Mouse (Mus musculus): Measurements from ENCODE around the gene Slc22a18. TPM values are rescaled to one million over a fixed set of nuclear protein-coding genes. Genes with fewer than 3 reads are reported as not detected.
"Not testable (repeated sequence)": the region's sequence is repeated elsewhere in the genome, so short reads cannot be mapped to it uniquely, and the experiment has no call there.

Gene Slc22a18
- total RNA-seq, 1 experiment from 2014 or later, result 11.3 TPM

DNA sequence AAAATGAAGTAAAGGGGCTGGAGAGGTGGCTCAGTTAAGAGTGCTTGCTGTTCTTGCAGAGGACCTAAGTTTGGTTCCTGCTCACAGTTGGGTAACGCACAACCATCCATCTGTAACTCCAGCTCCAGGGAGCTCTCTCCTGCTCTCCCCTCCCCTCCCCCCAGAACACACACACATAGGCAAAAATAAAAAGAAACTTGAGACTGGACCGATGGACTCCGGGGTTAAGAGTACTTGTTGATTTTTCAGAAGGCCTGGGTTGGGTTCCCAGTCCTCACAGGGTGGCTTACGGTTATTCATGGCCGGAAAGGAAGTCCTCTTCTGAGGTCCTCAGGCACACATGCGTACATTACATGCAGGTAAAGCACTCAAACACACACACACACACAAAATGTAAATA, 30.4 kb downstream of the Slc22a18 start:
- no peak for DNase-seq

DNA sequence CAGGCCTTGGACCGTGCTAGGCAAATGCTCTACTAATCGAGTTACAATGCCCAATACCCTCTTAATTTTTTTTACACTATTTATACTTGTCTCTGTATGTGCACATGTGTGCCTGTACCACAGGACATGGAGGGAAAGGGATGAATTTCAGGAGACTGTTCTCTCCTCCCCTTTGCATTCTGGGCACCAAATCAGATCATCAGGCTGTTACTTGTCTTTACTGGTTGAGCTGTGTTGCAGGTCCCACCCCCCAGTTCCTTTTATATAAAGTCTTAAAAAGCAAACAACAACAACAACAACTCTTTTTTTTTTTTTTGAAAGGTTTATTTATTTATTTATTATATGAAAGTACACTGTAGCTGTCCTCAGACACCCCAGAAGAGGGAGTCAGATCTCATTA, 31.9 kb downstream of the Slc22a18 start:
- no peak for DNase-seq

DNA sequence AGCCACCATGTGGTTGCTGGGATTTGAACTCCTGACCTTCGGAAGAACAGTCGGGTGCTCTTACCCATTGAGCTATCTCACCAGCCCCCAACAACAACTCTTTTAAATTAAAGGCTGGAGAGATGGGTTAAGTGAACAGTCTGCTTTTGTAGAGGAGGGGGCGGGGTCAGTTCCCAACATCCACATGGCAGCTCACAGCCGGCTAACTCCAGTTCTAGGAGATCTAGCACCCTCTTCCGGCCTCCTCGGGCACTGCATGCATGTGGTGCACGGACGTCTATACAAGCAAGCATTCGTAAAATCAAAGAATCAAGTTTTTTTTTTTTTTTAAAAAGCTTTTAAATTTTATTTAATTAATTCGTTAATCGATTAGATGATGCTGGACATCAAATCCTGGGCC, 32.3 kb downstream of the Slc22a18 start:
- peak; percentile 90 for DNase-seq

DNA sequence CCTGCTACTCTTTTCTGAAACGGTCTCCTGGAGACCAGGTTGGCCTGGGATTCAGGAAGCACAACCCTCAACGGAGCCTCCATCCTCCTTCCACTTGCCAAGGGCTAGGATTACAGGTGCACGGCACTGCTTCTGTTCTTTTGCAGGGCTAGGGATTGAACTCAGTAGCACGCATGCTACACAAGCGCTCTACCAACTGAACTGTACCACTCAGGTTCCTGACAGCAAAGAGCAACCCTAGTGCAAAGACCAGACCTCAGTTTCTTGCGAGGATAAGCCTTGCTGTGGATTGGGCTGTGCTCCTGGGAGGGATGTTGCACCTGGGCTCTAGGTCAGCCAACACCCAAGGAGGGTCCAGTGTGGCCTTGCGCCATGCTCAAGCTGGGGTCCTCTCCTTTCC, 32.7 kb downstream of the Slc22a18 start:
- no peak for DNase-seq

DNA sequence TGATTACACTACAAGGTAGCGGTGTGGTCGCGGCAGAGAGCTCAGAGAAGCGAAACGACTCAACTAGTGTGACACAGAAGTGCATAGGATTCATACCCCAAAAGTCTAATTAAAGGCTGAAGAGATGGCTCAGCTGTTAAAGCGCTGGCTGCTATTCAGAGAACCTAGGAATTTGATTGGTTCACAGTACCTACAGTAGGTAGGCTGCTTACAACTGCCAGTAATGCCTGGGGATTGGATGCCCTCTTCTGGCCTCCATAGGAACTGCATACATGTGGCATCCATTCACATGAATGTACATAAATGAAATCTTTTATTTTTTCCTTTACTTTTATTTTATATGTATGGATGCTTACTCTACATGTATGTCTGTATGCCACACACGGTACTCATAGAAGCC, 33.1 kb downstream of the Slc22a18 start:
- DNase-seq, result peak; percentile 71

DNA sequence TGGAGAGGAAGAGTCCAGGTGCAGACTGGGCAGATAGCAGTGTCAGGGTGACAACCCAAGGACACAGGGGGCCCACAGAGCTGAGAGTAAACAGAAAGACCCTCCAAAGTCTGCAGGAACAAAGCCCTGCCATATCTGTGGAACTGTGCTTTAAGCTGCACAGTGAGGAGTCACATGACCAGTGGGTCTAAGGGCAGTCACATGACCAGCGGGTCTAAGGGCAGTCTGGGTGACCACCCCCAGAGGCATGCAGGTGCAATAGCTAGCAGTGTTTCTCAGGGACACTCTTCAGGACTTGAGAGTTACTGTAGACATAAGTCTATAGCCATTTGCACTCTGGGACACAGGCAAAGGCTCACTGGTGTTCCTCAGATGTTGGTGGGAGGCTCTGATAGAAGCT, 36.0 kb downstream of the Slc22a18 start:
- no peak for DNase-seq

DNA sequence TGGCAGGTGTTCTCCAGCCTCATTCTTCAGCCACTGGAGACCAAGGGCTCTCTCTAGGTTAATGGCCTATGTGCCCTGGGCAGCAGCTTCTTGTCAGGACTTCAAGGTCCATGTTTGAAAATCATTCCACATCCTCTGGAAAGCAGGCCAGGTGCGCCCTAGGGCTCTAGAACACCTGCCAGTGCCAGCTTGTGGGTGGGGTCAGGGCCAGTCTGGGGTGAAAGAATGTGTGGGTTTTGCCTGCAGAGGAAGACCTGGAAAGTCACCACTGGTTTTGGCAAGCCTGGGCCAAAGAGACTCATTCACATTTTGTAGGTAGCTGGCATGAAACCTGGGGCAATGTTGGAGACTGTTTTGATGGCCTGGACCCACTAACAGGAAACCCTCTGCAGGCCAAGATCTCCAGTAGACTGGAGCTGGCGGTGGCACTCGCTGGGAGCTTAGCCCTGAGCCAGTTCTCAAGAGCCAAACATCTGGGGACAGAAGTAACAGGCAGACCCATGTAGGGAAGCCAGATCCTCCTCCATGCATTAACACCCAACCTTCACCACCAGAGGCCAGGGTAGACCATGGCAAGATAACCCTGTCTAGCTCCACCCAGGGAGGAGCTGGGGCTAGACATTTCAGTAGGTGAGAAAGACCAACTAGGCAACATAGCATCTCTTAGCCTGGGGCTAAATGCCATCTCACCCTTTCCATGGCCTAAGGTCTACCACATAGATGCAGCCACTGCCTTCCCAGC, 37.2 kb downstream of the Slc22a18 start:
- no peak for DNase-seq

DNA sequence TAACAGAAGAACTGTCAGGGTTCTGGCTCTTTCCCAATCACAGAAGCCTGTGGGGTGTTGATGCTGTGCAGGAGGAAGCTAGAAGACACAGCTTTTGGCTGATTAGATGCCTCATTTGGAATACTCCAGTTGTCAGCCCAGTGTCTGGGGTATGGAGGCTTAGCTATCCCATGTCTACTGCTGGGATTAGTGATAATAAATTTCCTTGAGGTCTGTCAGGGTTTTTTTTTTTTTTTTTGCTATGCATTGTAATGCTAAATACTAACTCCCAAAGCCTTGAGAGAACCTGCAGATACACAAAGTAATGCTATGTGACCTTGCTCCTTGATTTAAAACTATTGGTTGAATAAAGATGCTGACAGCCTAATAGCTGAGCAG, 37.8 kb downstream of the Slc22a18 start:
- DNase-seq, result no peak

DNA sequence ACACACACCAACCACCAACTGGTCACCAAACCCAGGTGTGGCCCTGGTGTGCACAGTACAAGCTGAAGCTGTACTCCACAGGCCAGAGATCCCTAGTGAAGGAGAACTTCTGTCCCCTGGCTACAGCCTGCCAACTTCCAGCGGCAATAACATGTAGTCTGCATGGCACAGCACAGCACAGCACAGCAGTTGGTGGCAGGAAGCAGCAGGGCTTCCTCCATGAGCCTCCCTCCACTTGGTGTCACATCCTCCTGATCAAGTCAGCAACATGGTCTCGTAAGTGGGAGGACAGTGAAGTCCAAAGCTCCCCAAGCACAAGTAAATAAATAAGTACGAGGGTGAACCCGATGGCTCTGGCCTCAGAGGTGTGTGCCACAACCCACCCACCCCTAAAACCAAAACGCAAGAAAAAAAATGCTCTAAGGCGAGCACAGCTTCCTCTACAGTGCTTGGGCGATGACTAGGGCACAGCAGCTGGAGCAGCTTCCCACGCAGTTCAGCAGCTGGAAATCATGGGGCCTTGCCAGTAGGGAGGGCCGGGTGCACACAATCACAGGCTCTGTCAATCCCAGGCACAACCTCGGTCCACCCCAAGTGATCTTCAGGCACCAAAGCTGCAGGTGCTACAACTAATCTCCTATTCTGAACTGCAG, 40.4 kb downstream of the Slc22a18 start:
- no peak for DNase-seq

DNA sequence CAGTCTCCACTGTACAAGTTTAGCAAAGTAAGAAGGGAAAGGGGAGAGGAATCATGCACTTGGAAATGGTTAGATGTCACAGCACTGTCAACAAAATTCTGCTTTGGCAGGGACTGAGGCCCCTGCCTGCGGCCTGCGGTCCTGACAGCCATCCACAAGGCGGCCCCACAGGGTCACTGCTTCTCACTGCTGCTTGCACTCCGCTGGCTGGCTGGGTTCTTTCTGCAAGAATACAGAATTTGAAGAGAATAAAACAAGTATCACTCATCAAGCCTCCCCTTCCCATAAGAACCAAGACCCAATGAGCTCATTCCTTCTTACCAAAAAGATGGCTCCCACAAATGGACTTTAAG, 40.9 kb downstream of the Slc22a18 start:
- DNase-seq, result no peak

DNA sequence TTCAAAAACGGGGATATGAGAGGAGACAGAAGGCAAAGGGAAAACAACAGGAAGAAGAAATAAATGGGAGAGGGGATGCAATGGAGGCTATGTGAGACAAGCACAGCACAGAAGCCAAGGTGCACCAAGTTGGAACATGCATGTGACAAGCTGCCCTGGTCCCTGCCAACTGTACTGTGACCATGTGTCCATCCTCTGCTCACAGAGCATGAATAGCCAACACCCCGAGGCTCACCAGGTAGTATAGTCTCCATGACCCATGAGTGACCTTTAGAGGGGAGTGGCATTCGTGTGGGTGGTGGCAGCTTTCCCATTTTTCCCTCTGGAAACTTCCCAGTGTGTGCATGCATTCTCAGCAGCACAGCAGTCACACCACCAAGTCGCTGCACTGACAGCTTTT, 45.8 kb downstream of the Slc22a18 start:
- no peak for DNase-seq

DNA sequence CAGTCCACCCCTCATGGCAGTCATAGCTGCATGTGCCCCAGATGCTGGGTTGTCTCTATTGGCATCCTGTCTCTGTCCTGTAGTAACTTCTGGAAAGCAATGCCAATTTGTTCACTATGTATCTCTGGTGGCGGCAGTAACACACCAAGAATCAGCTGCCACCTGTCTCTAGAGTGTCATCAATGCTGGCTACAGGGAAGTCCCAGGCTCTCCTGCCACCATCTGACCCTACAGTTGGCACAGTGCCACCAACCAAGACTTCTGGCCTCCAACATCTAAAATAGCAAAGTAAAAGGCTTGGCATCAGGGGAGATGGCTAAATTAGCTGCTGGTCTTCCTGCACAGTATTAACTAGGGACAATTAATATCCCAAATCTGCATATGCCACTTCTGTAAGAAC, 58.9 kb downstream of the Slc22a18 start:
- no peak for DNase-seq

DNA sequence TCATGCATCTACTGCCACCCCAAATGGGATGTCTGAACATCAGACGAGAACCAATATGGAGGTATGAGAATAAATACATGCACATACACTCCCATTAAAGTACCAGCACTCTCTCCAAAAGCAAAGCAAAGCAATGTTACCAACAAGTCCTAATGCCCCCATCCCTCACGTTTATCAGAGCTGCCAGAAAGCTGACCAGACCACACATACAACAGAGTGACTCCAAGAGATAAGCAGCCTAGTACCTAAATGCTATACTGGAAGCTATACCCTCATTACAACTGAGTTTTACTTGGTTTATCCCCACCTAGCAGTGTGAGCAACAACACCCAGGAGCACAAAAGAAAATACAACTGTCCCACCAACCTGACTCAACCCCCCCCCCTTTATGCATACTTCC, 59.7 kb downstream of the Slc22a18 start:
- no peak for DNase-seq

DNA sequence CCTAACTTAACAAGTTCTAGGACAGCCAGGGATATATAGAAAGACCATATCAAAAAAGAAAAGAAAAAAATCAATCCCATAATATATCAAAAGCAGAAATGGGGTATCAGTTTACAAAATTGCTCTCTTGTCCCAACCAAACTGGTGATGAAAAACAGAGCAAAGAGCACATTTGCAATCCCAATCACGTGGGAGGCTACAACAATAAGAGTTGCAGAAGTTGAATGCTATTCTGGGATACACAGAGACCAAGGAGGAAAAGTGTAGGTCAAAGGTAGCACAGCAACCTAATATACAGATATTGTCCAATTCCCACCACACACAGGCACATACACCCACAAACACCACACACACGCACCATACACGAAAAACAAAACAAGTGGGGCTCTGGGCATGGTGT, 62.7 kb downstream of the Slc22a18 start:
- DNase-seq, result no peak

DNA sequence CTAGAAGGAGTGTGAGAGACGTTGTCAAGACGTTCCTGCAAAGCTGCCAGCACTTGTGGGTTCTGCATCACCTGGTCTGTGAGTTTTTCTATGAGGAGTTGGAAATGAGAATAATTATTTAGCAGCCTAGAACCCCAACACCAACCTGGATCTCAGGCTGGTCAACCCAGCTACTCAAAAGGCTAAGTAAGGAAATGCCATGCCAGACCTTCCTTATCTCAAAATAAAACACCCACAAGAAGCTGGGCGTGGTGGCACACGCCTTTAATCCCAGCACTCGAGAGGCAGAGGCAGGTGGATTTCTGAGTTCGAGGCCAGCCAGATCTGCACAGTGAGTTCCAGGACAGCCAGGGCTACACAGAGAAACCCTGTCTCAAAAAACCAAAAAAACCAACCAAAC, 64.7 kb downstream of the Slc22a18 start:
- DNase-seq, result not testable (repeated sequence)

DNA sequence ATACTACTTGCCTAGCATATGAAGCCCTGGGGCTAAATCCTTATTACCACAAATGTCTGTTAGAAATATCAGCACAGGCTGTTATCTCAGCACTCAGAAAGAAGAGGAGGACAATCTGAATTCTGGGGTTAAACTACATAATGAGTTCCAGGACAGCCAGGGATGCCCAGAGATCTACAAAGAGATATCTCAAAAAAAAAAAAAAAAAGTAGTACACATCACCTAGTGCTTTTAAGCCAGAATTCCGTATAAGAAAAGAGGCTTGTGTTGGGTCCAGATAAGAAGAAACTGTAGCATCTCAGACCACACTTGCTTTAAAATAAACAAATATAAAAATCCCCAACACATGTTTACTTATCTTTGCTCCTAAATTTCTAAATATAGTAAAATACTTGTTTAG, 65.1 kb downstream of the Slc22a18 start:
- DNase-seq, result no peak

DNA sequence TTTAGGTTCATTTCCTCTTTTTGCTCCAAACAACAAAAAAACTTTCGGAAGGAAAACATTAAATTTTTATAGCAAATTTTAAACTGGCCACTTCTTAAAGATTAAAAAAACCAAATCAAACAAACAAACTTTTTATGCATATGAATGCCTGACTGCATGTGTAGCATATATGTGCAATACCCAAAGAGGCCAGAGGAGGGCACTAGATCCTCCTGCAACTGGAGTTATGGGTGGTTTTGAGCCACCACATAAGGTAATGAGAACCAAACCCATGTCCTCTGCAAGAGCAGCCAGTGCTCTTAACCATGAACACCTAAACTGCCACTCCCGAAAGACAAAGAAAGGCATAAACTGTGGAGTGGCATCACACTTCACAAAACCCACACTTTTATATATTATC, 70.8 kb downstream of the Slc22a18 start:
- peak; percentile 51 for DNase-seq

DNA sequence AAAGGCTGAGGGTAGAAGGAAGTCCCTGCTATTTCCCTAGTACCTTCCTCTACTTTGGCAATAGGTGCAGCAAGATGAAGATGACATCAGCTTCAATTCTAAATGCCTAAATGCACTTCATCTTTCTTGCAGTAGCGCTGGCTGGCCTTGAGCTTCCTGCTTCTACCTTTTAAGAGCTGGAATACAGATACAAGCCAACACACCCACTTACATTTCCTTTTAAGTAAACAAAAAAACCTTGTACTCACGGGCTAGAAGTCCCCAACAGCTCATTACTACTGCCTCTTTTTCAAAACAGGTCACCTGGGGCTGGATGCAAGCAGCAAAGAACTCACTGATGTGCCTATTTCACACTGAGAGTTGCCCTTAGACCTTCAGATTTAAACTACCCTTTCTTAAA, 73.0 kb downstream of the Slc22a18 start:
- no peak for DNase-seq

DNA sequence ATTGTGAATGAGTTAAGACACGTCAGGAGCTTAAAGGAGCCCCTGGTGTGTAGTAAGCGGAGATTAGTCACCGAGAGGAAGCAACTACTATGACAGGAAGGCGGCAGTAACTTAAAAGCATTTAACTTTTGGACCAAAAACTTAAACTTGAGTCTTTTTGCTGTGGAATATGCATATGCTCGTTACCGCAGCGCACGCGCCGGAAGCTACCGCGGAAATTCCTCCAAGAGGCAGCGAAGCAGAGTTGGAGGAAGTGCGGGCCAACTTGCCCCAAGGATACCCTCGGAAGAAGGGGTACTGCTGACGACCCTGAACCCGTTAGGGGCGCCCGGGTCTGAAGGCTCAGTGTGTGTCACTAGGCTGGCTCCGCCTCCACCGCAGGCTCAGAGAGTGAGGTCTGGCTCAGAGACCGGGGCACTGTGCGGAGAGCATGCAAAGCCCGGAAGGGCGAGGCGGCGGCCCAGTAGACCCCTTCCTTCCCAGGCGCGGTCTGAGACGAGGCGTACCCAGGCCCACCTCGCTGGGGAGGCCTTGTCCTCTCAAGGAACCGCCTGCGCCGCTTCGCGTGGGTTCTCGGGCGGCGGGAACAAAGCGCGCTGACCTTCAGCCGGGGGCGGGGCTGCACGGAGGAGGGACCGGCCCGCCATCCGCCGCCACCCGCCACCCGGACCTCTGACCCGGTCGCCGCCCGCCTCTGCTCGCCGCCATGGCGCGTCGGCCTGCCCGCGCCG, 74.9 kb downstream of the Slc22a18 start:
- DNase-seq, result peak; percentile 90

All from adrenal gland, postnatal 14 days (tissue).